Mouse (Mus musculus): ENCODE results near the gene Ghrhr. TPM values are rescaled to one million over a fixed set of nuclear protein-coding genes. Genes with fewer than 3 reads are reported as not detected.

Gene Ghrhr
- 0.06 and 0.08 TPM in 2 replicates for polyA plus RNA-seq (2015; fragmentation: Nextera tagmentation; extraction: Ambion mirVana)

- H3K9me3 ChIP-seq (replicated peaks) = no peaks in the 10 kb centered on the region; the same call in 1 of the 2 replicates
- WGBS (ENCODE audit: insufficient replicate concordance) = 64% methylated on average over 6 of the region's 6 CpGs
- 0 out of 2 replicates have a peak, but pooled peaks cover 4% of the 10 kb centered on the region for H3K27me3 ChIP-seq
- H3K4me2 ChIP-seq = no peak within 1 kb of the TSS
- no peak within 1 kb of the TSS for H3K4me3 ChIP-seq (replicated peaks)
- no peak for DNase-seq
- H3K27ac ChIP-seq = no peak within 1 kb of the TSS
- H3K9ac ChIP-seq = no peak within 1 kb of the TSS
- H3K36me3 ChIP-seq = no peaks in the 10 kb centered on the region
- no peak for ATAC-seq (ENCODE audit: low read depth)
- H3K4me1 ChIP-seq (replicated peaks) = peaks cover 36% of the 10 kb centered on the region
Measured at GRCm38 (mm10) chr6:55376076-55376475, at the start of gene Ghrhr. Gene Ghrhr, plus strand, starts transcription at chr6:55376295.

- no peaks in the 10 kb centered on the region for H3K36me3 ChIP-seq
- ATAC-seq (ENCODE audit: low read depth) = peak; percentile 13
- peak overlapping the region; percentile 25; the same call in 1 of the 2 replicates for H3K27ac ChIP-seq
- H3K4me3 ChIP-seq (replicated peaks) = no peak overlapping the region
- 7% methylated on average over 4 of the region's 4 CpGs for WGBS (ENCODE audit: insufficient replicate concordance)
- peaks cover 76% of the 10 kb centered on the region for H3K4me1 ChIP-seq (replicated peaks)
- H3K9ac ChIP-seq = peak overlapping the region; percentile 19; the same call in 1 of the 2 replicates
- DNase-seq = peak; percentile 63
- peak overlapping the region; percentile 27; the same call in 1 of the 2 replicates for H3K4me2 ChIP-seq
- H3K27me3 ChIP-seq = peaks cover 7% of the 10 kb centered on the region; the same call in 1 of the 2 replicates
- no peaks in the 10 kb centered on the region for H3K9me3 ChIP-seq (replicated peaks)
Measured at GRCm38 (mm10) chr6:55326299-55326698, 49.8 kb upstream of the Ghrhr start.

GRCm38 (mm10) chr6:55327326-55327725 lies 48.8 kb upstream of the Ghrhr start:
- H3K4me1 ChIP-seq (replicated peaks) = peaks cover 76% of the 10 kb centered on the region
- no peak overlapping the region for H3K9ac ChIP-seq
- ATAC-seq (ENCODE audit: low read depth) (no peak), DNase-seq (no peak)
- H3K9me3 ChIP-seq (replicated peaks) = no peaks in the 10 kb centered on the region
- peaks cover 7% of the 10 kb centered on the region; the same call in 1 of the 2 replicates for H3K27me3 ChIP-seq
- 58% methylated on average over 13 of the region's 13 CpGs for WGBS (ENCODE audit: insufficient replicate concordance)
- H3K4me3 ChIP-seq (replicated peaks) = no peak overlapping the region
- H3K4me2 ChIP-seq = no peak overlapping the region
- H3K27ac ChIP-seq = peak overlapping the region; percentile 25; the same call in 1 of the 2 replicates
- H3K36me3 ChIP-seq = no peaks in the 10 kb centered on the region

GRCm38 (mm10) chr6:55328179-55328578 lies 47.9 kb upstream of the Ghrhr start:
- ATAC-seq (ENCODE audit: low read depth) = no peak
- Histone ChIP-seq H3K27ac (no peak overlapping the region), H3K4me3 (replicated peaks) (no peak overlapping the region), H3K9me3 (replicated peaks) (no peaks in the 10 kb centered on the region), H3K27me3 (peaks cover 7% of the 10 kb centered on the region; the same call in 1 of the 2 replicates), H3K36me3 (no peaks in the 10 kb centered on the region), H3K4me2 (no peak overlapping the region), H3K9ac (no peak overlapping the region), H3K4me1 (replicated peaks) (peaks cover 69% of the 10 kb centered on the region)
- WGBS (ENCODE audit: insufficient replicate concordance) = 59% methylated on average over 4 of the region's 4 CpGs
- DNase-seq = no peak

- H3K36me3 ChIP-seq = no peaks in the 10 kb centered on the region
- DNase-seq (no peak), ATAC-seq (ENCODE audit: low read depth) (no peak)
- WGBS (ENCODE audit: insufficient replicate concordance) = 26% methylated on average over 6 of the region's 6 CpGs
- no peaks in the 10 kb centered on the region for H3K9me3 ChIP-seq (replicated peaks)
- no peak overlapping the region for H3K27ac ChIP-seq
- no peak overlapping the region for H3K4me3 ChIP-seq (replicated peaks)
- peaks cover 7% of the 10 kb centered on the region; the same call in 1 of the 2 replicates for H3K27me3 ChIP-seq
- H3K9ac ChIP-seq = no peak overlapping the region
- H3K4me1 ChIP-seq (replicated peaks) = peaks cover 65% of the 10 kb centered on the region
- H3K4me2 ChIP-seq = no peak overlapping the region
Measured at GRCm38 (mm10) chr6:55331315-55331714, 44.8 kb upstream of the Ghrhr start.

- Histone ChIP-seq H3K36me3 (no peaks in the 10 kb centered on the region), H3K4me2 (no peak overlapping the region), H3K4me3 (replicated peaks) (no peak overlapping the region), H3K9ac (no peak overlapping the region), H3K27me3 (peaks cover 7% of the 10 kb centered on the region; the same call in 1 of the 2 replicates), H3K4me1 (replicated peaks) (peaks cover 65% of the 10 kb centered on the region), H3K27ac (no peak overlapping the region), H3K9me3 (replicated peaks) (no peaks in the 10 kb centered on the region)
- 46% methylated on average over 5 of the region's 5 CpGs for WGBS (ENCODE audit: insufficient replicate concordance)
- DNase-seq (no peak), ATAC-seq (ENCODE audit: low read depth) (no peak)
Measured at GRCm38 (mm10) chr6:55332100-55332772, 43.9 kb upstream of the Ghrhr start.

GRCm38 (mm10) chr6:55332773-55333109 lies 43.4 kb upstream of the Ghrhr start:
- Histone ChIP-seq H3K4me2 (no peak overlapping the region), H3K9me3 (replicated peaks) (no peaks in the 10 kb centered on the region), H3K4me1 (replicated peaks) (peaks cover 65% of the 10 kb centered on the region), H3K27me3 (peaks cover 7% of the 10 kb centered on the region; the same call in 1 of the 2 replicates), H3K4me3 (replicated peaks) (no peak overlapping the region), H3K9ac (no peak overlapping the region), H3K27ac (no peak overlapping the region), H3K36me3 (no peaks in the 10 kb centered on the region)
- DNase-seq (no peak), ATAC-seq (ENCODE audit: low read depth) (no peak)
- WGBS (ENCODE audit: insufficient replicate concordance) = 86% methylated on average over 6 of the region's 6 CpGs

- Histone ChIP-seq H3K9me3 (replicated peaks) (no peaks in the 10 kb centered on the region), H3K36me3 (no peaks in the 10 kb centered on the region), H3K4me2 (peak within 1 kb of the TSS; percentile 69), H3K27ac (peak within 1 kb of the TSS; percentile 89), H3K27me3 (no peaks in the 10 kb centered on the region), H3K4me3 (replicated peaks) (peak within 1 kb of the TSS; percentile 48), H3K4me1 (replicated peaks) (peaks cover 88% of the 10 kb centered on the region), H3K9ac (peak within 1 kb of the TSS; percentile 77)
- DNase-seq = no peak
- ATAC-seq (ENCODE audit: low read depth) = peak; percentile 19; the same call in 1 of the 2 replicates
- 11% methylated on average over 12 of the region's 12 CpGs for WGBS (ENCODE audit: insufficient replicate concordance)
Measured at GRCm38 (mm10) chr6:55335989-55336514, 40.0 kb upstream of the Ghrhr start, which contains the start of gene Aqp1. Gene Aqp1, plus strand, starts transcription at chr6:55336432.

- H3K4me3 ChIP-seq (replicated peaks) = peak overlapping the region; percentile 48
Measured at GRCm38 (mm10) chr6:55337242-55337641, 38.9 kb upstream of the Ghrhr start.

GRCm38 (mm10) chr6:55338077-55338476 lies 38.0 kb upstream of the Ghrhr start:
- H3K27ac ChIP-seq = peak overlapping the region; percentile 89
- H3K4me3 ChIP-seq (replicated peaks) = peak overlapping the region; percentile 48
- peak overlapping the region; percentile 77 for H3K9ac ChIP-seq
- H3K27me3 ChIP-seq = no peaks in the 10 kb centered on the region
- WGBS (ENCODE audit: insufficient replicate concordance) = 43% methylated on average over 6 of the region's 6 CpGs
- H3K4me1 ChIP-seq (replicated peaks) = peaks cover 95% of the 10 kb centered on the region
- DNase-seq (no peak), ATAC-seq (ENCODE audit: low read depth) (no peak)
- peak overlapping the region; percentile 69 for H3K4me2 ChIP-seq
- H3K36me3 ChIP-seq = no peaks in the 10 kb centered on the region
- no peaks in the 10 kb centered on the region for H3K9me3 ChIP-seq (replicated peaks)

More at GRCm38 (mm10) chr6:55337242-55337641, 38.9 kb upstream of the Ghrhr start:
- no peak for ATAC-seq (ENCODE audit: low read depth)
- no peak for DNase-seq
- H3K9me3 ChIP-seq (replicated peaks) = no peaks in the 10 kb centered on the region
- peak overlapping the region; percentile 69 for H3K4me2 ChIP-seq
- peaks cover 88% of the 10 kb centered on the region for H3K4me1 ChIP-seq (replicated peaks)
- H3K27ac ChIP-seq = peak overlapping the region; percentile 89
- H3K36me3 ChIP-seq = no peaks in the 10 kb centered on the region
- no peaks in the 10 kb centered on the region for H3K27me3 ChIP-seq
- H3K9ac ChIP-seq = peak overlapping the region; percentile 77
- 42% methylated on average over 5 of the region's 5 CpGs for WGBS (ENCODE audit: insufficient replicate concordance)

- ATAC-seq (ENCODE audit: low read depth) (peak; percentile 89), DNase-seq (peak; percentile 79)
- Histone ChIP-seq H3K27ac (peak overlapping the region; percentile 89), H3K27me3 (no peaks in the 10 kb centered on the region), H3K4me2 (peak overlapping the region; percentile 69), H3K9ac (peak overlapping the region; percentile 77), H3K4me3 (replicated peaks) (peak overlapping the region; percentile 48), H3K9me3 (replicated peaks) (no peaks in the 10 kb centered on the region), H3K4me1 (replicated peaks) (peaks cover 100% of the 10 kb centered on the region), H3K36me3 (no peaks in the 10 kb centered on the region)
- WGBS (ENCODE audit: insufficient replicate concordance) = 28% methylated on average over 9 of the region's 9 CpGs
Measured at GRCm38 (mm10) chr6:55338934-55339825, 36.9 kb upstream of the Ghrhr start.

Data from liver, embryonic 13.5 days (tissue).